Mouse (Mus musculus) liver, embryonic 12.5 days (tissue): ENCODE measurements around the gene D11Wsu47e. TPM values are rescaled to one million over a fixed set of nuclear protein-coding genes. Genes with fewer than 3 reads are reported as not detected.

Experiments
- polyA plus RNA-seq: library from polyadenylated mRNA; unstranded; fragments of >200 nt; fragmentation: Nextera tagmentation; extraction: Ambion mirVana; gene quantifications from 2 replicates; pipeline ENCODE4 v1.2.1, GENCODE M21; 2016

D11Wsu47e gene
- polyA plus RNA-seq, 1 experiment from 2014 or later = 16.0 TPM

Other genes starting within 250 kb of the D11Wsu47e start
- gene Sstr2, start 65.1 kb upstream of the D11Wsu47e start, polyA plus RNA-seq = 2.2 and 2.7 TPM in 2 replicates
- gene Cog1, start 35.2 kb upstream of the D11Wsu47e start, polyA plus RNA-seq = 19.4 and 21.7 TPM in 2 replicates
- gene Slc39a11, start 34.3 kb upstream of the D11Wsu47e start, polyA plus RNA-seq = 18.0 and 18.3 TPM in 2 replicates
- 56.1 and 58.5 TPM in 2 replicates for gene Fam104a, start 257 bp upstream of the D11Wsu47e start, polyA plus RNA-seq
- gene Cpsf4l, start 25.6 kb downstream of the D11Wsu47e start, polyA plus RNA-seq = 0.20 TPM in 1 of 2 replicates, not detected in the other
- 21.1 and 21.9 TPM in 2 replicates for gene Cdc42ep4, start 67.5 kb downstream of the D11Wsu47e start, polyA plus RNA-seq